Mouse (Mus musculus): ENCODE results near the gene Kcnh8.

DNA sequence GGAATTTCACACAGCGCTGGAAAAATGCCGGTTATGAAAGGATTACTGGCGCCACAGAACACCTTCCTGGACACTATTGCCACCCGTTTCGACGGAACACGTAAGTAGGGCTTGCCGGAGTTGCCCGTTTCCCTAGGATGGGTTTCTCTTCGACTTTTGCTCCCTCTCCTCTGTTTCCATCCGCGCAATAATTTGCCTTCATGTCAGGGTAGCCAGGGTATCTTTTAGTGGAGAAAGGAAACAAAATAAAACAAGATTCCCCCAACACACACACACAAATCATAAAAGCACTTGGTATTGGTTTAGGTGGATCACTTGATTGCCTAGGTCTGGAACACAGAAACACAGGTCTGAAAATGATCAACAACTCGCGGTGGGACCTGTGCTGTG, 267 bp downstream of the Kcnh8 start:
- TF ChIP-seq ELF1 (IDR thresholded peaks at IDR 0.05; ENCODE audit: low read depth, low read length) (no peak), POLR2A (IDR thresholded peaks at IDR 0.05; ENCODE audit: low read depth, low read length) (no peak), TCF12 (IDR thresholded peaks at IDR 0.05; ENCODE audit: low read depth, low read length) (no peak)
